In the genomic region with DNA sequence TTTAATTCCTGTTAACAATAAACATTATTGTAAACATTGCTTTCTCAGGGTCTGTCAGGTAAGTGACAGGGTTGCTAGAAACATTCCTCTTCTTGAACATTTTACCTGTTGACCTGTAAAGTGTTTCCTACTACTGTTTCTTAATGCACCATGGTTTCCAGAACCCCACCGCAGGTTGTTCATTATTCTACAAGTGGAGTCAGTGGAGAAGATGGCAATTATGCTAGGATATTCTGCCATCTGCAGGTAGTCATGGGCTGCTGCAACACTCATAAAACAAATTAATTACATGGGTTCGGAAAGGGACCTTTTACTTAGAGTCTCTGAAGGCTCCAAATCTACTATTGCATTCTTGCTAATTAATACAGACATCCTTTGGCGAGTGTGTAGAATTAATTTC, we compare ENCODE assay signal across 7 mouse cellular contexts.
DNase-seq lines count a peak whose midpoint lies in the region; ATAC-seq lines count a peak whose summit lies in the region.

No protein-coding gene starts in this region.

- no peak for ATAC-seq in hindbrain, embryonic 14.5 days (ENCODE audit: low FRiP score)

- no peak overlapping the region for H3K4me3 ChIP-seq in hindbrain, embryonic 14.5 days (replicated peaks; ENCODE audit: low read length)

- H3K27ac ChIP-seq in hindbrain, embryonic 14.5 days, result no peak overlapping the region

- peak; percentile 13 for DNase-seq in kidney, adult 9 months
- DNase-seq in kidney, adult 18-20 months, result no peak
- DNase-seq in ES-CJ7 (ENCODE audit: low read depth, low spot score) (peak; percentile 32), NIH3T3 (ENCODE audit: low read depth) (peak; percentile 57), MN1 (ENCODE audit: low spot score) (no peak)
- DNase-seq in hindbrain, embryonic 14.5 days (ENCODE audit: low spot score), result peak; percentile 51
- DNase-seq in urinary bladder, postnatal 10 days (ENCODE audit: low spot score), result no peak

- H3K36me3 ChIP-seq in hindbrain, embryonic 14.5 days (replicated peaks; ENCODE audit: control insufficient read depth, insufficient read depth), result no peaks in the 10 kb centered on the region

- H3K9ac ChIP-seq in hindbrain, embryonic 14.5 days, result no peak overlapping the region

- H3K4me2 ChIP-seq in hindbrain, embryonic 14.5 days (replicated peaks), result no peak overlapping the region

- 36% methylated on average over 3 of the region's 3 CpGs for WGBS in hindbrain, embryonic 14.5 days

- H3K27me3 ChIP-seq in hindbrain, embryonic 14.5 days (ENCODE audit: control insufficient read depth, insufficient read depth, low read length), result no peaks in the 10 kb centered on the region

- H3K4me1 ChIP-seq in hindbrain, embryonic 14.5 days (replicated peaks; ENCODE audit: control insufficient read depth, insufficient read depth, low read length), result no peaks in the 10 kb centered on the region

- no peaks in the 10 kb centered on the region for H3K9me3 ChIP-seq in hindbrain, embryonic 14.5 days (ENCODE audit: control insufficient read depth, low read length)

Comparison
In these comparisons a context has a peak if more than half of its experiments do, and no peak if none do; other contexts are left out.
1. DNase-seq: peak in kidney, adult 9 months (single experiment), ES-CJ7 (single experiment), NIH3T3 (single experiment) and hindbrain, embryonic 14.5 days (single experiment); none in kidney, adult 18-20 months (single experiment), urinary bladder, postnatal 10 days (single experiment) and MN1 (single experiment).